Mouse (Mus musculus): Measurements from ENCODE around the gene Arsa. TPM values are rescaled to one million over a fixed set of nuclear protein-coding genes. Genes with fewer than 3 reads are reported as not detected.
A peak's percentile ranks its signal among the peaks of the same experiment; 100 is the strongest.

Arsa gene
- polyA plus RNA-seq, 1 experiment from 2014 or later = 35.4 TPM

DNA sequence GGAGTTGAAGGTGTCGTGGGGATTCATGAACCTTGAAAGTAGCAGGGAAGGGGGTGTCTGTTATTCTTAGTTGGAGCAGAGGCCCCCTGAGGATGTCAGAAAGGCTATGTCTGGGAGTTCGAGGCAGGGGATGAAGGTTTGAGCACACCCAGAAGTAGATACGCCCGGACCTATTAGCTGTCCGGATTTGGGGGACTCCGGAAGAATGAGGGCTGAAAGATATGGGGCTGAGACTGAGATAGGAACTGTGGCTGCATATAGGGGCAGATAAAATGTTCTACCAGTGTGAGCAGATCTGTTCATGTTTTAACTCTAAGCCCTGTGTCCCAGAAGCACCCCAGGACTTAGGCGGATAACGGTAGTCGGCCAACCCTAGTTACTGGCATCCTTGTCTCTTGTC, 27.6 kb upstream of the Arsa start:
- no peak overlapping the region for H3K9ac ChIP-seq
- ATAC-seq (ENCODE audit: low FRiP score, low read depth) = no peak

DNA sequence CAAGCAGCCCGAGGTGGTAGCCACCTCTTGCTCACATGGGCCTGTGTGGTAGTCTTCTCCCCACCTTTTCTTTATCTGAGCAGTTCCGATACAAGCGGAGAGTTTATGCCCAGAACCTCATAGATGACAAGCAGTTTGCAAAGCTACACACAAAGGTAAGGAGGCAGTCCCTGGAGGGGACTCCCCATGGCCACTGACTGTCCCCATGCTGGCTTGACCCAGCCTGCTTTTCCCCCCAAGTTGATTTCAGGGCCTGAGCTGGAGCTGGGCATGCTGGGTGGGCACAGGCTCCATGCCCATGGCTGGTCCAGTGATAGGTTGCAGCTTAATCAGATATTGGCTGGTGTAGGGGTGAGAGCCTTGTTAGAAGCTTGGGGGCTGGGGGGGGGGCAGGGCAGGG, 24.1 kb upstream of the Arsa start:
- H3K4me2 ChIP-seq = peak overlapping the region; percentile 96

More for the DNA sequence above, 27.6 kb upstream of the Arsa start:
- peaks cover 13% of the 10 kb centered on the region for H3K4me1 ChIP-seq (replicated peaks)
- H3K27me3 ChIP-seq = 0 out of 2 replicates have a peak, but pooled peaks cover 3% of the 10 kb centered on the region
- H3K27ac ChIP-seq (replicated peaks) = no peak overlapping the region
- H3K4me3 ChIP-seq = no peak overlapping the region
- no peaks in the 10 kb centered on the region for H3K9me3 ChIP-seq
- 95% methylated on average over 9 of the region's 9 CpGs for WGBS
- H3K36me3 ChIP-seq = peaks cover 42% of the 10 kb centered on the region
- H3K4me2 ChIP-seq = no peak overlapping the region

DNA sequence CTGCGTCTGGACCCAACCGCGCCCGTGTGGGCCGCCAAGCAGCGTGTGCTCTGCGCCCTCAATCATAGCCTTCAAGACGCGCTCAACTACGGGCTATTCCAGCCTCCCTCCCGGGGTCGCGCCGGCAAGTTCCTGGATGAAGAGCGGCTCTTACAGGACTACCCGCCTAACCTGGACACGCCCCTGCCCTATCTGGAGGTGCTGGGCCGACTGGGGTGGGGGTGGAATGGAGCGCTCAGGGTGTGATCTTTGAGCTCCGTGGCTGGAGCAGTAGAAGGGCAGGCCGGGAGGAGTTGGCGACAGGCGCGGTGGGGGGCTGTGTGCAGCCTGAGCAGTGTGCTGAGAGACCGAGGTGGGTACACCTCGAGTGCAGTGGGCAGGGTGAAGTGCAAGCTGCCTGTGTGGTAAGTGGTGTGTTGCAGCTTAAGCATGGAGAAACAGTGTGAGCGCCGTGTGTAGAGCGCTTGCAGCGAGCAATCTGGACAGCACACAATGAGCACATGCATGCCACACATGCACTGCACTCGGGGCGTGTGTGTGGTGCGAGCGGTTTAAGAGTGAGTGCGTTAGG, 23.1 kb upstream of the Arsa start:
- Histone ChIP-seq H3K4me1 (replicated peaks) (peaks cover 36% of the 10 kb centered on the region), H3K36me3 (peaks cover 21% of the 10 kb centered on the region), H3K9me3 (no peaks in the 10 kb centered on the region), H3K27ac (replicated peaks) (peak overlapping the region; percentile 88), H3K4me2 (peak overlapping the region; percentile 96), H3K9ac (peak overlapping the region; percentile 77), H3K4me3 (peak overlapping the region; percentile 64), H3K27me3 (0 out of 2 replicates have a peak, but pooled peaks cover 3% of the 10 kb centered on the region)
- ATAC-seq (ENCODE audit: low FRiP score, low read depth) = peak; percentile 49
- under 1% methylated on average over 35 of the region's 35 CpGs for WGBS

More for the DNA sequence above, 24.1 kb upstream of the Arsa start:
- ATAC-seq (ENCODE audit: low FRiP score, low read depth) = no peak
- Histone ChIP-seq H3K27me3 (0 out of 2 replicates have a peak, but pooled peaks cover 3% of the 10 kb centered on the region), H3K27ac (replicated peaks) (no peak overlapping the region), H3K9me3 (no peaks in the 10 kb centered on the region), H3K4me3 (no peak overlapping the region), H3K9ac (no peak overlapping the region), H3K36me3 (peaks cover 25% of the 10 kb centered on the region), H3K4me1 (replicated peaks) (peaks cover 32% of the 10 kb centered on the region)
- WGBS = 85% methylated on average over 3 of the region's 3 CpGs

DNA sequence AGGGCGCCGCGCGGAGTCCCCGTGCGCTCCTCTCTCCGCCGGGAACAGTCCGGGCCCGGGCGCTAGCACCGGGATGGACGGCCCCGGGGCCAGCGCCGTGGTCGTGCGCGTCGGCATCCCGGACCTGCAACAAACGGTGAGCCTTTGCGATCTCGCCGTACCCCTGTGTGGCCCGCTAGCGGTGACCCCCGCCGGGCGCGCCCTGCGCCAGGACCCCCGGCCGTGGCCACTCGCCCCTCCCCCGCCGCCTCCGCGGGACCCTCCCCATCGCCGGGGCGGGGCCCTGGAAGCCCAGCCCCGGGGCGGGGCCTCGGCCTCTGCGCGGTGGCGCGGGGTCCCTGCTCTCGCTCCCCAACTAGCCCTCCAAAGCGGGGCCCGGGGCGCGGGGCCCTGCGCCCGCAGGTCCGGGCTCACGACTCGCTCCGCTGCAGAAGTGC, 22.6 kb upstream of the Arsa start:
- Histone ChIP-seq H3K4me3 (peak overlapping the region; percentile 64), H3K27ac (replicated peaks) (peak overlapping the region; percentile 88), H3K27me3 (0 out of 2 replicates have a peak, but pooled peaks cover 3% of the 10 kb centered on the region), H3K4me2 (peak overlapping the region; percentile 96), H3K9me3 (no peaks in the 10 kb centered on the region), H3K36me3 (peaks cover 17% of the 10 kb centered on the region), H3K4me1 (replicated peaks) (peaks cover 36% of the 10 kb centered on the region), H3K9ac (peak overlapping the region; percentile 77)
- peak; percentile 70 for ATAC-seq (ENCODE audit: low FRiP score, low read depth)
- under 1% methylated on average over 39 of the region's 60 CpGs for WGBS

DNA sequence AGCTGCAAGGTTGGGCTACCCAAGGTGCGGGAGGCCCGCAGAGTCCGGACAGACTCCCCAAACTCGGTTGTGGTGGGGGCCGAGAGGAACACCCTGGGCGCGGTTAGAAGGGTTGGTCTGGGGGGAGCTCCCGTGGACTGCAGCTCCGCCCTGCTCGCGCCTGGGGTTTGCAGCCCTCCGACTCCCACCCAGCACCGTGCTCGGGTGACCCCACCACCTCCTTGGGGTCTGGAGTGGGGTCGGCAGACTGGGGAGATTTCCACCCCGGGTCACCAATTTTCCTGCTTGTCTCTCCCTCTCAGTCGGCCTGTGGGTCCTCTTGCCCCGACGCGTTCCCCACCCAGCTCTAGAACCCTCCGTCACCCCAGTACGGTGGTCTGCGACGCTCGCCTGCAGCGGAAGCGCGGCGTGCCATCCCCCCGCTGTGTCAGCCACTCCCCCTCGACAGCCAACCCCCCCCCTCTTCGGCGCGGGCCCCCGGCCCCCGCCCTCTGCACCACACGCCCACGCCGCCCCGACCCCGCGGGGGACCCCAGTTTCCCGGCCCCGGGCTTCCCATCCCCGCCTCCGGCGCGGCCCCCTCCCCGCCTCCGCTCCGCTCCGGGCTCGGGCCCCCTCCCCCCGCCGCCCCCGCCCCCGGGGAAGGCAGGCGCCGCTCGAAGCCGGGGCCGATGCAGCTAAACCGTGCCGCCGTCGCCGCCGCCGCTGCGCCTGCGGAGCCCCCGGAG, 21.9 kb upstream of the Arsa start, which contains the start of gene Shank3:
TSS of gene Shank3 (plus strand) at position 663 of the 728 bp plus-strand sequence.
- Histone ChIP-seq H3K9ac (peak within 1 kb of the TSS; percentile 77), H3K9me3 (no peaks in the 10 kb centered on the region), H3K27ac (replicated peaks) (peak within 1 kb of the TSS; percentile 88), H3K36me3 (peaks cover 15% of the 10 kb centered on the region), H3K4me1 (replicated peaks) (peaks cover 36% of the 10 kb centered on the region), H3K4me2 (peak within 1 kb of the TSS; percentile 96), H3K27me3 (0 out of 2 replicates have a peak, but pooled peaks cover 3% of the 10 kb centered on the region), H3K4me3 (peak within 1 kb of the TSS; percentile 64)
- WGBS = under 1% methylated on average over 31 of the region's 72 CpGs
- peak; percentile 49 for ATAC-seq (ENCODE audit: low FRiP score, low read depth)

DNA sequence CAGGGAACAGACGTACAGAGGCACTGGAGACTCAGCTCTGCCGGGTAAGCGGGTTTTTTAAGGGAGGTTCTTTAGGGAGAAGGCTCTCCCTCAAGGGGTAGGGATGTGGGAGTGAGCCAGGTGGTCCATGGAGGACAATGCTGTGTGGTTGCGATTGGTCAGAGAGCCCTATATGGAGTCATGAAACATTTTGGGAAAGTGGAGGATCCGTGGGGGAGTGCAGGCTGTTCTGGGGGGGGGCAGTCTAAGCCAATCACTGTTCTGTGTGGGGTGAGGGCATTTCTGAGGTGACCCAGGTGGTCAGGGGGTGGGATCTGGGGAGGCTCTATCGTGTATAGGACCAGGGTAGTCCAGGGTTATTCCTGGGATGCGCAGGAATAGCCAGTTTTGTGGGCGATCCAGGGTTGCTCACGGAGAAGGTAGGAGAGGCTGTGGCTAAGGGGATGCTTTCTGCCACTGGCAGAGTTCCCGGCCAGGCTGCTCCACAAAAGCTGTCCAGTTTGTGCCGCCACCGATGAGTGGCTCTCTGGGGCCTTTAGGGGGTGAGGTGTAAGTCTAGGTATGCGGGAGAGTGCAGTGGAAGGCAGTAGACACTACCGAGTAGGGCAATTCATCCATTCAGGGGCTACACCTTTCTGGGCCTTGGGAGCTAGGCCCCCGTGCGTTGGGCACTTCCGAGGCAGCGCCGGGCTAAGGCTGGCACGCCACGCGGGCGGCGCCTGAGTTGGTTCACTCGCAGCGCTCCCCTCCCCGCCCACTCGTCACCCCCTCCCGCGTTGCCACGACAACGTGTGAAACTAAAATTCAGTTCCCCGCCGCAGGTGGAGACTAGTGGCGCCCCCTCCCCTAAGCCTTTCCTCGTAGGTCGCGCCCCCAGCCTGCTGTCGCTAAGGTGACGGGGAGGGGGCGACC, 21.1 kb upstream of the Arsa start:
- peak; percentile 19; the same call in 1 of the 2 replicates for ATAC-seq (ENCODE audit: low FRiP score, low read depth)
- H3K36me3 ChIP-seq = peaks cover 8% of the 10 kb centered on the region; the same call in 1 of the 2 replicates

DNA sequence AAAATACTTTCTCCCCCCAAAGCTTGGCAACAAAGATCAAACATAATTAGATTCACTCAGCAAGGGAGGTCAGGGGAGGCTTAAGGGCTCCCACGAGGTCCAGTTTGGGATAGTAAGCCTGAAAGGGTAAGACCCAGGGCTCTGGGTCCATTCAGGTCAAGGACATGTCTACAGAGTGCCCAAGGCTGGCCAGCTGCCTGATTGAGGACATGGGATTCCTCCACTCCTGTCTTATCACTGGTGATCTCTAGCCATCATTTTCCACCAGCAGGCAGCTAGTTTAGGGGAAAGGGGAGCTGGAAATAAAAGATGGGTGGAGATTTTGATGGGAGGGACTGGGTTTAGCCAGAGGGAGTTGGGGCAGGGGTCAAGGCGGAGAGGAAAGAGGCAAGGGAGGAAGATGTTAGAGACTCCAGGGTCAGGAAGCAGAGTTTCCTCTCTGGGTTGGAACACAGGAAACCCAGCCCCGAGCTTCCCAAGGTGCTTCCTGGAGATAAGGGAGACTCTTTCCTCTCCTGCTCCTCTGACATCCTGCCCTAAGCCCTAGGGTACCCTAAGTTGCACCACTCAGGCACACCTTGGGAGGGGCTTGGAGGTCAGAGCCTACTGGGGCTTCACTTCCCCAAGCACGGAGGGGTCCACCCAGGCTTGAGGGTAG, 20.3 kb upstream of the Arsa start:
- Histone ChIP-seq H3K9ac (no peak overlapping the region), H3K27me3 (0 out of 2 replicates have a peak, but pooled peaks cover 3% of the 10 kb centered on the region), H3K4me2 (peak overlapping the region; percentile 96; the same call in 1 of the 2 replicates), H3K4me1 (replicated peaks) (peaks cover 36% of the 10 kb centered on the region), H3K9me3 (no peaks in the 10 kb centered on the region), H3K4me3 (peak overlapping the region; percentile 64; the same call in 1 of the 2 replicates), H3K27ac (replicated peaks) (no peak overlapping the region), H3K36me3 (no peaks in the 10 kb centered on the region)
- peak; percentile 1; the same call in 1 of the 2 replicates for ATAC-seq (ENCODE audit: low FRiP score, low read depth)
- WGBS = 36% methylated on average over 4 of the region's 4 CpGs

More for the DNA sequence above, 21.1 kb upstream of the Arsa start:
- WGBS = 3% methylated on average over 40 of the region's 41 CpGs
- H3K9me3 ChIP-seq = no peaks in the 10 kb centered on the region
- H3K4me3 ChIP-seq = peak overlapping the region; percentile 64
- H3K4me2 ChIP-seq = peak overlapping the region; percentile 96
- 0 out of 2 replicates have a peak, but pooled peaks cover 3% of the 10 kb centered on the region for H3K27me3 ChIP-seq
- H3K27ac ChIP-seq (replicated peaks) = peak overlapping the region; percentile 88
- peak overlapping the region; percentile 77 for H3K9ac ChIP-seq
- H3K4me1 ChIP-seq (replicated peaks) = peaks cover 36% of the 10 kb centered on the region

DNA sequence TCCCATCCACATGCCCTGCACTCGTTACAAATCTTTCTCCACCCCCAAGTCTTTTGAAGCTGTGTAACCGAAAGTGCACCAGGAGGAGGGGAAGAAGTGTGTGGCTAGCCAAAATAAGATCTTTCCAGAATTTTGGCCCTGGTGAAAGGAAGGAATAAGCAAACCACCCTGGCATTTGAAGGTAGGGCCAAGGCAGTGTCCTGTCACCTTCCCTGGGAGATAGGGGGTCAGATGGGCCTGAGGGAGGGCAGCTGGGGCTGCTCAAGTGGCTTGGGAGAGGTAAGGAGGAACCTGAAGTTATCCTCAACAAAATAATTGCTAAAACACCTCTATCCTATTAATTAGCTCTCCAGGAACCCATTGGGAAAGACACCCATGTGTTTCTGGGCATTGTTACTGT, 19.6 kb upstream of the Arsa start:
- Histone ChIP-seq H3K4me3 (no peak overlapping the region), H3K27ac (replicated peaks) (no peak overlapping the region)
- WGBS = 34% methylated on average over 2 of the region's 2 CpGs

DNA sequence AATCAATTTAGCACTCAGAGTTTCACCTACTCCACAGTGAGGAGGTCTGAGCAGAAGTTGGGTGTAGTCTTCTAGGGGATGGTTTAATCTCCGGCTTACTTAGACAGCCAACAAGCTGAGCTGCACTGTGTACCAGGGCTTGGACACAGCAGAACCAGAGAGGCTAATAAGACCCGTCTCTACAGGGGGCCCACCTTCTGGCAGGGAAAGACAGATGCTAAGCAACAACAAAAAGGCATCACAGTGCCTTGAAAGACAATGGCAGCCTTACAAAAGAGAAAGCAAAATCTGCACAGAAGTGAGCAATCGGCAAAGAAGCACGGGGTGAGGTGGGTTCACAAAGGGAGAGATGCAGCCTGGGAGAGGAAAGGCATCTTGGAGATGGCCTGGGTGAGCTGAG, 18.9 kb upstream of the Arsa start:
- Histone ChIP-seq H3K9me3 (no peaks in the 10 kb centered on the region), H3K9ac (no peak overlapping the region), H3K4me3 (no peak overlapping the region), H3K27ac (replicated peaks) (no peak overlapping the region), H3K27me3 (0 out of 2 replicates have a peak, but pooled peaks cover 1% of the 10 kb centered on the region), H3K4me1 (replicated peaks) (peaks cover 33% of the 10 kb centered on the region), H3K36me3 (no peaks in the 10 kb centered on the region), H3K4me2 (no peak overlapping the region)
- WGBS = 13% methylated on average over 4 of the region's 4 CpGs
- ATAC-seq (ENCODE audit: low FRiP score, low read depth) = no peak

More for the DNA sequence above, 19.6 kb upstream of the Arsa start:
- ATAC-seq (ENCODE audit: low FRiP score, low read depth) = no peak
- no peak overlapping the region for H3K9ac ChIP-seq
- H3K27me3 ChIP-seq = 0 out of 2 replicates have a peak, but pooled peaks cover 3% of the 10 kb centered on the region
- no peaks in the 10 kb centered on the region for H3K9me3 ChIP-seq
- no peak overlapping the region for H3K4me2 ChIP-seq
- no peaks in the 10 kb centered on the region for H3K36me3 ChIP-seq
- peaks cover 36% of the 10 kb centered on the region for H3K4me1 ChIP-seq (replicated peaks)

DNA sequence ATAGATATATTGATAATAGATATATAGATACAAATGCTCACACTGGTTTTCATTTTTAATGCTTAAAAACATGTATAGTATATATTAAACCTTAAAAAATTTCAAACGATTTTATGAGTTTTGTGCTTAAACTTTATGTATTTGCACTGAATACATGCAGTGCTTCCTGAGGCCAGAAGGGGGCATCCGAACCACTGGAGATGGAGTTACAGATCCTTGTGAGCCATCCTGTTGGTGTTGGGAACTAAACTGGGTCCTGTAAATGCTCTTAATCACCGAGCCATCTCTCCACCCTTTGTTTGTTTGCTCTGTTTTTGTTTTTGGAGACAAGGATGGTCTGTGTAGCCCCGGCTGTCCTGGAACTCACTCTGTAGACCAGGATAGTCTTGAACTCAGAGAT, 17.7 kb upstream of the Arsa start:
- Histone ChIP-seq H3K4me2 (no peak overlapping the region), H3K36me3 (no peaks in the 10 kb centered on the region), H3K9ac (no peak overlapping the region), H3K27ac (replicated peaks) (no peak overlapping the region), H3K27me3 (no peaks in the 10 kb centered on the region), H3K4me1 (replicated peaks) (peaks cover 23% of the 10 kb centered on the region), H3K9me3 (no peaks in the 10 kb centered on the region), H3K4me3 (no peak overlapping the region)
- ATAC-seq (ENCODE audit: low FRiP score, low read depth) = no peak
- WGBS = 84% methylated on average over 4 of the region's 4 CpGs

DNA sequence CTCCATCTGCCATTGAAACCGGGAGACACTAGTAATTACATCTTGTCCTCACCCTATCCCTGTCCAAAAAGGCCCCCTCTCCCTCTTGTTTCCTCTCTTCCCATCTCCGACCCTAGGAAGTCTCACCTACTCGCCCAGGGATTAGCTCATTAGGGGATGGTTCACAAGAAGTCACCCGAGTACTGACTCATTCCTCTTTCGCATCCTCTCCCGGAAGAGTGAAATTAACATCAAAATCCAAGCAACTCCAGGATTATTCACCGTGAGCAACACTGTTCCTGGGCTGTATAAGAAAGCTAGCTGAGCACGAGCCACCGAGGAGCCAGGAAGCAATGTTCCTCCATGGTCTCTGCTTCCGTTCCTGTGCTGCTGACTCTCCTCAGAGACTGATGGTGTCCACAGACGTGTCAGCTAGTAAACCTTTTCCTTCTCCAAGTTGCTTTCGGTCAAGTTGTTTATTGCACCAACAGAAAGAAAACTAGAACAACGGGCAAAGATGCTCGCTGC, 11.4 kb upstream of the Arsa start:
- no peak overlapping the region for H3K4me2 ChIP-seq

More for the DNA sequence above, 11.4 kb upstream of the Arsa start:
- Histone ChIP-seq H3K27me3 (no peaks in the 10 kb centered on the region), H3K4me3 (no peak overlapping the region), H3K27ac (replicated peaks) (no peak overlapping the region), H3K4me1 (replicated peaks) (no peaks in the 10 kb centered on the region), H3K9me3 (no peaks in the 10 kb centered on the region), H3K36me3 (no peaks in the 10 kb centered on the region), H3K9ac (no peak overlapping the region)
- ATAC-seq (ENCODE audit: low FRiP score, low read depth) = no peak
- WGBS = 63% methylated on average over 14 of the region's 14 CpGs

Data from hindbrain, embryonic 15.5 days (tissue).